Mouse (Mus musculus) neural tube, embryonic 13.5 days (tissue): ENCODE data around the gene Myh7b. TPM values are rescaled to one million over a fixed set of nuclear protein-coding genes. Genes with fewer than 3 reads are reported as not detected.

Experiments used
- ATAC-seq: fragments of 200-750 bp; cut with Nextera tagmentation; 2 replicates; pipeline ENCODE4 v1.8.0; 2017; ENCODE audit warnings: low read depth, mild to moderate bottlenecking, moderate TSS enrichment, moderate library complexity
- H3K27ac ChIP-seq: fragments of 300-500 bp; sonication (generic); replicated peaks from 2 replicates; pipeline ENCODE4 v1.5.1; 2015; ENCODE audit warnings: moderate library complexity, mild to moderate bottlenecking, inconsistent platforms
- H3K27me3 ChIP-seq: fragments of 300-500 bp; sonication (generic); 2 replicates; pipeline ENCODE4 v1.6.1; 2015; ENCODE audit warnings: mild to moderate bottlenecking, inconsistent platforms
- H3K36me3 ChIP-seq: fragments of 300-500 bp; sonication (generic); 2 replicates; pipeline ENCODE4 v1.6.1; 2015; ENCODE audit warnings: mild to moderate bottlenecking, inconsistent platforms
- H3K4me1 ChIP-seq: fragments of 300-500 bp; sonication (generic); replicated peaks from 2 replicates; pipeline ENCODE4 v1.6.1; 2015; ENCODE audit warnings: inconsistent platforms
- H3K4me2 ChIP-seq: fragments of 300-500 bp; sonication (generic); 2 replicates; pipeline ENCODE4 v1.6.1; 2015; ENCODE audit warnings: inconsistent platforms, mild to moderate bottlenecking, moderate library complexity
- H3K4me3 ChIP-seq: fragments of 300-500 bp; sonication (generic); 2 replicates; pipeline ENCODE4 v1.5.1; 2015; ENCODE audit warnings: mild to moderate bottlenecking, inconsistent platforms
- H3K9ac ChIP-seq: fragments of 300-500 bp; sonication (generic); 2 replicates; pipeline ENCODE4 v1.6.1; 2015; ENCODE audit warnings: moderate library complexity, mild to moderate bottlenecking, inconsistent platforms
- H3K9me3 ChIP-seq: fragments of 300-500 bp; sonication (generic); 2 replicates; pipeline ENCODE4 v1.6.1; 2016; ENCODE audit warnings: inconsistent platforms
- WGBS: fragments of 180-500 bp; shearing (Covaris S2); methylation state at CpG from one replicate; pipeline ENCODE4 v1.1.7; 2015; 5-methylcytosine and 5-hydroxymethylcytosine counted together
- polyA plus RNA-seq: library from polyadenylated mRNA; unstranded; fragments of >200 nt; fragmentation: Nextera tagmentation; extraction: Ambion mirVana; gene quantifications from 2 replicates; pipeline ENCODE4 v1.2.1, GENCODE M21; 2015

Gene Myh7b
- polyA plus RNA-seq, 1 experiment from 2014 or later = 0.50 TPM

GRCm38 (mm10) chr2:155583927-155584530 lies 27.0 kb upstream of the Myh7b start:
- no peaks in the 10 kb centered on the region for H3K4me1 ChIP-seq
- H3K27ac ChIP-seq = no peak overlapping the region
- H3K9ac ChIP-seq = no peak overlapping the region
- 46% methylated on average over 5 of the region's 5 CpGs for WGBS
- no peaks in the 10 kb centered on the region for H3K36me3 ChIP-seq
- no peak overlapping the region for H3K4me2 ChIP-seq
- no peaks in the 10 kb centered on the region for H3K27me3 ChIP-seq
- peak; percentile 27; the same call in 1 of the 2 replicates for ATAC-seq
- H3K4me3 ChIP-seq = no peak overlapping the region
- no peaks in the 10 kb centered on the region for H3K9me3 ChIP-seq

- H3K4me2 ChIP-seq = no peak overlapping the region
- H3K4me1 ChIP-seq = no peaks in the 10 kb centered on the region
- no peak overlapping the region for H3K27ac ChIP-seq
- no peak for ATAC-seq
- no peaks in the 10 kb centered on the region for H3K36me3 ChIP-seq
- no peaks in the 10 kb centered on the region for H3K27me3 ChIP-seq
- H3K4me3 ChIP-seq = no peak overlapping the region
- no peak overlapping the region for H3K9ac ChIP-seq
- no peaks in the 10 kb centered on the region for H3K9me3 ChIP-seq
- 89% methylated on average over 9 of the region's 9 CpGs for WGBS
These were observed 25.9 kb upstream of the Myh7b start for GRCm38 (mm10) chr2:155585082-155585481.

GRCm38 (mm10) chr2:155585486-155585885 lies 25.5 kb upstream of the Myh7b start:
- H3K9me3 ChIP-seq = no peaks in the 10 kb centered on the region
- no peak for ATAC-seq
- 66% methylated on average over 10 of the region's 10 CpGs for WGBS
- no peak overlapping the region for H3K4me3 ChIP-seq
- no peak overlapping the region for H3K9ac ChIP-seq
- no peak overlapping the region for H3K27ac ChIP-seq
- H3K36me3 ChIP-seq = no peaks in the 10 kb centered on the region
- no peak overlapping the region for H3K4me2 ChIP-seq
- H3K27me3 ChIP-seq = no peaks in the 10 kb centered on the region
- no peaks in the 10 kb centered on the region for H3K4me1 ChIP-seq

- no peak for ATAC-seq
- H3K27me3 ChIP-seq = no peaks in the 10 kb centered on the region
- 81% methylated on average over 3 of the region's 3 CpGs for WGBS
These were observed 22.9 kb upstream of the Myh7b start for GRCm38 (mm10) chr2:155588136-155588535.

GRCm38 (mm10) chr2:155589521-155589920 lies 21.5 kb upstream of the Myh7b start:
- Histone ChIP-seq H3K4me1 (peaks cover 13% of the 10 kb centered on the region), H3K27ac (no peak overlapping the region), H3K9ac (no peak overlapping the region), H3K9me3 (no peaks in the 10 kb centered on the region), H3K27me3 (no peaks in the 10 kb centered on the region), H3K4me3 (no peak overlapping the region), H3K36me3 (no peaks in the 10 kb centered on the region), H3K4me2 (no peak overlapping the region)
- ATAC-seq = no peak
- 76% methylated on average over 6 of the region's 6 CpGs for WGBS

More at GRCm38 (mm10) chr2:155588136-155588535, 22.9 kb upstream of the Myh7b start:
- H3K9me3 ChIP-seq = no peaks in the 10 kb centered on the region
- no peak overlapping the region for H3K4me3 ChIP-seq
- H3K4me2 ChIP-seq = no peak overlapping the region
- no peak overlapping the region for H3K9ac ChIP-seq
- H3K4me1 ChIP-seq = peaks cover 13% of the 10 kb centered on the region
- no peaks in the 10 kb centered on the region for H3K36me3 ChIP-seq
- no peak overlapping the region for H3K27ac ChIP-seq

- Histone ChIP-seq H3K4me3 (no peak overlapping the region), H3K27ac (no peak overlapping the region), H3K27me3 (no peaks in the 10 kb centered on the region; the same call in 1 of the 2 replicates), H3K4me2 (no peak overlapping the region), H3K4me1 (peaks cover 13% of the 10 kb centered on the region), H3K36me3 (no peaks in the 10 kb centered on the region), H3K9me3 (no peaks in the 10 kb centered on the region), H3K9ac (no peak overlapping the region)
- 87% methylated on average over 2 of the region's 2 CpGs for WGBS
- no peak for ATAC-seq
These were observed 20.1 kb upstream of the Myh7b start for GRCm38 (mm10) chr2:155590876-155591275.

- Histone ChIP-seq H3K27ac (peak overlapping the region; percentile 74), H3K4me1 (peaks cover 13% of the 10 kb centered on the region), H3K27me3 (no peaks in the 10 kb centered on the region; the same call in 1 of the 2 replicates), H3K9me3 (no peaks in the 10 kb centered on the region), H3K4me2 (peak overlapping the region; percentile 83), H3K9ac (peak overlapping the region; percentile 79), H3K36me3 (no peaks in the 10 kb centered on the region), H3K4me3 (peak overlapping the region; percentile 60)
- 5% methylated on average over 6 of the region's 6 CpGs for WGBS
- no peak for ATAC-seq
These were observed 19.3 kb upstream of the Myh7b start for GRCm38 (mm10) chr2:155591676-155592075.

GRCm38 (mm10) chr2:155592137-155592853 lies 18.7 kb upstream of the Myh7b start, which contains the start of gene Gss:
Gss (minus strand) TSS chr2:155592810.
- no peaks in the 10 kb centered on the region for H3K9me3 ChIP-seq
- H3K4me3 ChIP-seq = peak within 1 kb of the TSS; percentile 60
- H3K9ac ChIP-seq = peak within 1 kb of the TSS; percentile 79
- under 1% methylated on average over 53 of the region's 53 CpGs for WGBS
- peak within 1 kb of the TSS; percentile 74 for H3K27ac ChIP-seq
- H3K27me3 ChIP-seq = no peaks in the 10 kb centered on the region; the same call in 1 of the 2 replicates
- peak; percentile 92 for ATAC-seq
- peaks cover 13% of the 10 kb centered on the region for H3K4me1 ChIP-seq
- peak within 1 kb of the TSS; percentile 83 for H3K4me2 ChIP-seq
- H3K36me3 ChIP-seq = no peaks in the 10 kb centered on the region

GRCm38 (mm10) chr2:155592854-155593283 lies 18.1 kb upstream of the Myh7b start:
- ATAC-seq = no peak
- H3K4me1 ChIP-seq = peaks cover 13% of the 10 kb centered on the region
- H3K27me3 ChIP-seq = no peaks in the 10 kb centered on the region; the same call in 1 of the 2 replicates
- 0 out of 2 replicates have a peak overlapping the region, but pooled peaks have one; percentile 20 for H3K27ac ChIP-seq
- peak overlapping the region; percentile 83 for H3K4me2 ChIP-seq
- 1% methylated on average over 9 of the region's 9 CpGs for WGBS
- no peaks in the 10 kb centered on the region for H3K9me3 ChIP-seq
- H3K36me3 ChIP-seq = no peaks in the 10 kb centered on the region
- peak overlapping the region; percentile 79 for H3K9ac ChIP-seq
- peak overlapping the region; percentile 60 for H3K4me3 ChIP-seq

GRCm38 (mm10) chr2:155595516-155595915 lies 15.5 kb upstream of the Myh7b start:
- no peak overlapping the region for H3K27ac ChIP-seq
- WGBS = 82% methylated on average over 6 of the region's 6 CpGs
- H3K4me3 ChIP-seq = no peak overlapping the region
- H3K9me3 ChIP-seq = no peaks in the 10 kb centered on the region
- H3K36me3 ChIP-seq = no peaks in the 10 kb centered on the region
- H3K4me2 ChIP-seq = no peak overlapping the region
- no peaks in the 10 kb centered on the region; the same call in 1 of the 2 replicates for H3K27me3 ChIP-seq
- no peak overlapping the region for H3K9ac ChIP-seq
- no peak for ATAC-seq
- H3K4me1 ChIP-seq = peaks cover 13% of the 10 kb centered on the region

- Histone ChIP-seq H3K27me3 (no peaks in the 10 kb centered on the region), H3K4me1 (no peaks in the 10 kb centered on the region), H3K9me3 (no peaks in the 10 kb centered on the region), H3K4me2 (no peak overlapping the region), H3K36me3 (no peaks in the 10 kb centered on the region), H3K9ac (no peak overlapping the region), H3K4me3 (no peak overlapping the region), H3K27ac (no peak overlapping the region)
- WGBS = 64% methylated on average over 3 of the region's 3 CpGs
- no peak for ATAC-seq
These were observed 7.3 kb upstream of the Myh7b start for GRCm38 (mm10) chr2:155603707-155604106.

GRCm38 (mm10) chr2:155604560-155605235 lies 6.3 kb upstream of the Myh7b start:
- H3K9me3 ChIP-seq = no peaks in the 10 kb centered on the region
- no peak overlapping the region for H3K9ac ChIP-seq
- H3K4me1 ChIP-seq = no peaks in the 10 kb centered on the region
- no peak for ATAC-seq
- H3K4me3 ChIP-seq = no peak overlapping the region
- H3K36me3 ChIP-seq = no peaks in the 10 kb centered on the region
- H3K4me2 ChIP-seq = no peak overlapping the region
- 64% methylated on average over 10 of the region's 10 CpGs for WGBS
- H3K27ac ChIP-seq = no peak overlapping the region
- H3K27me3 ChIP-seq = no peaks in the 10 kb centered on the region
